Mouse (Mus musculus) hindbrain, embryonic 11.5 days (tissue): ENCODE data around the gene Gltp. TPM values are rescaled to one million over a fixed set of nuclear protein-coding genes. Genes with fewer than 3 reads are reported as not detected.

Experiments used
- ATAC-seq: fragments of 200-750 bp; cut with Nextera tagmentation; 2 replicates; pipeline ENCODE4 v1.8.0; 2017; ENCODE audit warnings: mild to moderate bottlenecking, moderate TSS enrichment, moderate library complexity; ENCODE audit not compliant: low FRiP score
- DNase-seq: peaks from one replicate; pipeline ENCODE4 v3.0.0-alpha.2; 2015; ENCODE audit warnings: low spot score
- H3K27ac ChIP-seq: fragments of 300-500 bp; sonication (generic); 2 replicates; pipeline ENCODE4 v1.5.1; 2014; ENCODE audit warnings: mild to moderate bottlenecking, low read depth, low read length
- H3K27me3 ChIP-seq: fragments of 300-500 bp; sonication (generic); 2 replicates; pipeline ENCODE4 v1.6.1; 2014; ENCODE audit warnings: mild to moderate bottlenecking, low read length, moderate library complexity, mixed read lengths; ENCODE audit not compliant: control insufficient read depth, insufficient read depth
- H3K36me3 ChIP-seq: fragments of 300-500 bp; sonication (generic); 2 replicates; pipeline ENCODE4 v1.6.1; 2014; ENCODE audit warnings: mild to moderate bottlenecking, low read length, moderate library complexity, mixed read lengths; ENCODE audit not compliant: control insufficient read depth, insufficient read depth
- H3K4me1 ChIP-seq: fragments of 300-500 bp; sonication (generic); replicated peaks from 2 replicates; pipeline ENCODE4 v1.6.1; 2014; ENCODE audit warnings: low read length, mixed read lengths; ENCODE audit not compliant: control insufficient read depth, insufficient read depth
- H3K4me2 ChIP-seq: fragments of 300-500 bp; sonication (generic); replicated peaks from 2 replicates; pipeline ENCODE4 v1.6.1; 2014; ENCODE audit warnings: mild to moderate bottlenecking, low read depth, low read length
- H3K4me3 ChIP-seq: fragments of 300-500 bp; sonication (generic); 2 replicates; pipeline ENCODE4 v1.5.1; 2014; ENCODE audit warnings: low read depth, low read length
- H3K9ac ChIP-seq: fragments of 300-500 bp; sonication (generic); 2 replicates; pipeline ENCODE4 v1.6.1; 2014; ENCODE audit warnings: low read depth, low read length
- H3K9me3 ChIP-seq: fragments of 300-500 bp; sonication (generic); 2 replicates; pipeline ENCODE4 v1.6.1; 2016; ENCODE audit warnings: low read length; ENCODE audit not compliant: control insufficient read depth
- WGBS: fragments of 180-500 bp; shearing (Covaris S2); extraction: QIAGEN DNeasy Blood & Tissue Kit; methylation state at CpG from one replicate; pipeline ENCODE4 v1.1.7; 2014; 5-methylcytosine and 5-hydroxymethylcytosine counted together
- polyA plus RNA-seq: library from polyadenylated mRNA; unstranded; fragments of >200 nt; fragmentation: Nextera tagmentation; extraction: Ambion mirVana; gene quantifications from 2 replicates; pipeline ENCODE4 v1.2.1, GENCODE M21; 2014

The Gltp gene
- polyA plus RNA-seq, 1 experiment from 2014 or later: 64.4 TPM

DNA sequence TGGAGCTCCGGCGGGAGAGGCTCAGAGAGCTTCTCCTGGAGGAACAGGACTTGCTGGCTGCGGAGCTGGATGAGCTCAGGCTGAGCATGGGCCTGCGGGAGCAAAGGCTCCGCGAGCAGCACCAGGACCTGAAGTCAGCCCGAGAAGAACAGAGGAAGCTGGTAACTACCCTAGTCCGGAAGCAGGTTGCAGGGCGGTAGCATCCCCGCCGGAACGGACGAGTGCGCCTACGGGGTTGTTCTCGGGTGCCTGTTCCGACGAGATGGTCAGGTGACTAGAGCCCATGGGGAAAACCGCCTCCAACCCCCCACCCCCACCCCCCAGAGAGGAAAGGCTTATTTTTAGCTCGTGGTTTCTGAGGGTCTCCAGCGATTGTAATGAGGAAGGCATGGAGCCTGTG, 18.6 kb upstream of the Gltp start:
- DNase-seq: no peak
- Histone ChIP-seq H3K4me3 (no peak overlapping the region), H3K27me3 (no peaks in the 10 kb centered on the region), H3K9me3 (no peaks in the 10 kb centered on the region), H3K4me2 (no peak overlapping the region), H3K9ac (no peak overlapping the region), H3K4me1 (no peaks in the 10 kb centered on the region; the same call in 1 of the 2 replicates), H3K36me3 (0 out of 2 replicates have a peak, but pooled peaks cover 4% of the 10 kb centered on the region), H3K27ac (no peak overlapping the region)
- 94% methylated on average over 21 of the region's 21 CpGs for WGBS
- ATAC-seq: no peak

DNA sequence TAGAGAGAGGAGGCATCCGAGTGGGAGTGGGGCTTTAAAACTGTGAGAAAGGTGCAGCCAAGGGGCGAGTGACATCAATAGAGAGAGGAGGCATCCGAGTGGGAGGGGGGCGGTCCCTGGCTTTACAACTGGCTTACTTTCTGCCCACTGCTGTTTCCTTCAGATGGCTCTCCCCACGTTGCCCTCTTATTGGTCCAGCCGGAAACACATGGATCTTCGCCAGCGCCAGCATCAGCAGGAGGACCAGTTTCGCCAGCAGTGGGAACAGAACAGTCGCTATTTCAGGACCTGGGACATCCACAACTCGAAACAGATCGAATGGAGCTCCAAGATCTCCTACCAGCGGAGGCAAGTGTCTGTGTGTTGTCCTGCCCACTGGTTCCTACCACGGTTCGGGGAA, 17.7 kb upstream of the Gltp start:
- Histone ChIP-seq H3K36me3 (0 out of 2 replicates have a peak, but pooled peaks cover 2% of the 10 kb centered on the region), H3K27me3 (no peaks in the 10 kb centered on the region), H3K9ac (peak overlapping the region; percentile 74; the same call in 1 of the 2 replicates), H3K9me3 (no peaks in the 10 kb centered on the region), H3K27ac (no peak overlapping the region), H3K4me3 (peak overlapping the region; percentile 61), H3K4me2 (peak overlapping the region; percentile 48), H3K4me1 (no peaks in the 10 kb centered on the region; the same call in 1 of the 2 replicates)
- 56% methylated on average over 15 of the region's 15 CpGs for WGBS
- DNase-seq (no peak), ATAC-seq (no peak)

DNA sequence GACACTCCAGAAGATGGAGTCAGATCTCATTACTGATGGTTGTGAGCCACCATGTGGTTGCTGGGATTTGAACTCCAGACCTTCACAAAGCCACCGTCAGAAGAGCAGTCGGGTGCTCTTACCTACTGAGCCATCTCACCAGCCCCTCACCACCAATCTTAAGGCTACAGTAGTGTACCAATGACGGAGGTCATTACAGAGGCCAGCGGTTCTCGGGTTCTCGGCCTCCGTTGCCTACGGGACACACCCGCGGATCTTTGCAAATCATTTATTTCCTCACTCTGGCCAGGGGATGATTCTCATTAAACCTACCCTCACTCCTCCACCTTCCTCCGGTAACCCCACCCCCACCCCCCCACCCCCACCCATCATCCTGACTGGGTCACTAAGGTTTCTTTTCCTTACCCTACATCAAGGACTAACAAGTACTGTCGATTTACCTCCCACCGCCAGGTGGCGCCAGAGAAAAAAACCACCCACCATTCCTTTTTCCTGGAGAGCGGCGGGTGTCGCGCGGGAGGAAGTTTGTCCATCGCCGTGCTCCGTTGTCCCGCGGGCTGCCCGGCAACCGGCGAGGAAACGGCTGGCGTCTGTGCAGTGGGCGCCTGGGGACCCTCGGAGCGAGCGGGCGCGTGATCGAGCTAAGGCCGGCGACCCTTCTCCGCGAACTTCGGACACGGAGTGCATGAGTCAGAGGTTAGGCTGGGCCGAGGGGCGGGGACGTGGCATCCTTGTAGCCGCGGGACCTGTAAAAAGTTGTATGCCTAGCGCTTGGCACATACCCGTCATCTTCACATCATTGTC, 16.7 kb upstream of the Gltp start, which contains the start of gene Tchp:
Gene Tchp, plus strand, starts transcription at position 496 of the 804 bp plus-strand sequence.
- H3K4me3 ChIP-seq: peak within 1 kb of the TSS; percentile 61
- no peak within 1 kb of the TSS for H3K27ac ChIP-seq
- WGBS: 4% methylated on average over 47 of the region's 49 CpGs
- no peaks in the 10 kb centered on the region; the same call in 1 of the 2 replicates for H3K4me1 ChIP-seq
- peak within 1 kb of the TSS; percentile 74 for H3K9ac ChIP-seq
- ATAC-seq: peak; percentile 85
- peak; percentile 98 for DNase-seq
- peak within 1 kb of the TSS; percentile 48 for H3K4me2 ChIP-seq
- no peaks in the 10 kb centered on the region for H3K9me3 ChIP-seq
- H3K27me3 ChIP-seq: no peaks in the 10 kb centered on the region
- no peaks in the 10 kb centered on the region for H3K36me3 ChIP-seq

DNA sequence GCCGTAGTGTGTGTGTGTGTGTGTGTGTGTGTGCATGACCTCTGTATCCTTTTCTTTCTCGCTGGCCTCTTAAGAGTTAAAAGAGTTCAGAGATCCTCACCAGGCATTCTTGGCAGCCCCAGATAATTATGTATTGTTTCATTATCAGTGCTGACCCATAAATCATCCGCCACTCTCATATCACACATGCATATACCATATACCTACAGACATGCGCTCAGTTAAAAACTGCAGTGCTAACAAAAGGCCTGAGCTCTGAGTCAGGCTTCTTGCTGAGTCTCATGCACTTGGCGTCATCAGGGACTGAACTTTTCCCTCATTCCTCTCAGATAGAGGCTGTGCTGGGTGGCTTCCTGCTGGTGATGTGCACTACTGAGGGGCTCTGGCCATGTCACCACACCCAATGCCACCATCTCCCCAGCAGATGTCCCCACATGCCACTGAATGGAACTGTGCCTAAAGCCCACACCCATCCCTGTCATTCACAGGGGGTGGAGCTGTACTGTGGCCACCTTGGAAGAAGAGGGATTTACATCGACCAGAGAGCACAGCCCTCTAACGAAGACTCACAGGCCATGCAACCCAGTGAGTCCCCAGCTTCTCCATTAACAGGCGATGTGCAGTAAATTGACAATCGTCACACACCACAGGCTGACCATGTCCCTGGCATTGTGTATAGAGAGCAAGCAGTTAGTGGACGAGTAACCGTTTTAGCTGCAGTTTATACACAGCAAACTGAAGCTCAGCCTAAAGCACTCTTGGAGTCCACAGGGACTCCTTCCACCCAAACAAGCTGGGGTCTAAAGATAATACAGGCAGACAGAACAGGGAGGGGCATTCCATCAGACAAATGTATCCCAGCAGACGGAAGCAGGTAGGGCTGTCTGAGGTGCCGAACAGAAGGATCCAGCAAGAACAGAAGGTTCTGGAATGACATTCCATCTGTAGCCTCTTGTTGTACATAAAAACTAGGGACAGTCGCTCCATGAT, 11.9 kb upstream of the Gltp start:
- Histone ChIP-seq H3K27me3 (no peaks in the 10 kb centered on the region), H3K36me3 (no peaks in the 10 kb centered on the region), H3K4me1 (no peaks in the 10 kb centered on the region), H3K4me2 (no peak overlapping the region), H3K27ac (no peak overlapping the region), H3K9ac (no peak overlapping the region), H3K9me3 (no peaks in the 10 kb centered on the region), H3K4me3 (no peak overlapping the region)
- DNase-seq (peak; percentile 26), ATAC-seq (0 out of 2 replicates have a peak, but pooled peaks have one; percentile 35)
- 64% methylated on average over 14 of the region's 14 CpGs for WGBS

DNA sequence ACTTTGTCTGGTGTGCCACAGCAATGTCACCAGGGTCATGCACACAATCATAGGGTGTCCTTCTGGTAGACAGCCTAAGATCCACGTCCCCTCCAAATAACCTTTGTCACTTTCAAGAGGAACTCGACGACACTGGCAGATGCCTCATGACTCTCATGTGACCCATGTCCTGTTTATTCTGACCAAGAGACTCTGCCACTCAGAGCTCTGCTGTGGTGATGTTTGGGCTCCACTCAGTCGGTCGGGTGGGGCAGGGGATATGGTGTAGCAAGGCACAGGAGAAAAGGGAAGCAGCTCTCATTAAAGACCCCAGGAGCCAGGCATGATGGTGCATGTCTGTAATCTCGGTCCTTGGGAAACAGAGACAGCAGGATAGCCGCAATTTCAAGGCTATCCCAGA, 8.2 kb upstream of the Gltp start:
- H3K36me3 ChIP-seq: no peaks in the 10 kb centered on the region
- H3K9ac ChIP-seq: no peak overlapping the region
- no peaks in the 10 kb centered on the region for H3K27me3 ChIP-seq
- no peak overlapping the region for H3K4me3 ChIP-seq
- ATAC-seq (no peak), DNase-seq (no peak)
- H3K4me1 ChIP-seq: no peaks in the 10 kb centered on the region
- no peak overlapping the region for H3K27ac ChIP-seq
- WGBS: 76% methylated on average over 7 of the region's 7 CpGs
- no peak overlapping the region for H3K4me2 ChIP-seq
- no peaks in the 10 kb centered on the region for H3K9me3 ChIP-seq

DNA sequence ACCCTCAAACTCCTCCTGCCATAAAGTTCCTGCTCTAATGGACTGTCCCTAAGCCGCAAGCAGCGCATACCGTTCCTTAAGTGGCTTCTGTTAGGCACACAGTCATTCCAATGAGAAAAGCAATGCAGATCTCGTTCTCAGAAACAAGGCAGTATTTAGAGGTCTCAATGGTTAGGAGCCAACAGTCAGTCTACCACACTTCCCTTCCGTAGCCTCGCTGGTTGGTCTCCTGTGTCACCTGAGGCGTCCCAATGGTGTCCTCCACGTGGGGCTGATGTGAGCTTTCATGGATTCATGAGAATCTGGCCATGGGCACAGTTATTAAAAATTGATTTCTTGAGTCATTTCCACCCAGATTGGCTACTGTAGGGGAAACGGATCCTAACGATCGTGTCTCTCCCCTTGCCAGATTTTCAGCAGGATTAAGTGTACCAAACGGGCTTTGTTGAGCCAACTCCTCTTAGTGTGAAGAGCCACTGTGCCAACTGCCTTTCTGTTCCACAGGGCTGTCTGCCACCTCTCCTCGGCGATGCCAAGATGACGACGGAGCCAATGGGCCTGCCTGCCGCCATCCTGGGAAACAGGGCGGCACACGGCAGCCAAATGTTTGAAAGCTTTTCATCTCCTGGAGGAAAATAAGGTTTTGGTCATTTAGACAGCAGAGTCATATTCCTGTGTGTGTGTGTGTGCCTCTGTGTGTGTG, 7.4 kb upstream of the Gltp start:
- Histone ChIP-seq H3K9me3 (no peaks in the 10 kb centered on the region), H3K9ac (no peak overlapping the region), H3K36me3 (no peaks in the 10 kb centered on the region), H3K4me3 (no peak overlapping the region), H3K4me2 (no peak overlapping the region), H3K4me1 (no peaks in the 10 kb centered on the region), H3K27ac (no peak overlapping the region), H3K27me3 (no peaks in the 10 kb centered on the region)
- no peak for DNase-seq
- WGBS: 91% methylated on average over 19 of the region's 19 CpGs
- no peak for ATAC-seq

DNA sequence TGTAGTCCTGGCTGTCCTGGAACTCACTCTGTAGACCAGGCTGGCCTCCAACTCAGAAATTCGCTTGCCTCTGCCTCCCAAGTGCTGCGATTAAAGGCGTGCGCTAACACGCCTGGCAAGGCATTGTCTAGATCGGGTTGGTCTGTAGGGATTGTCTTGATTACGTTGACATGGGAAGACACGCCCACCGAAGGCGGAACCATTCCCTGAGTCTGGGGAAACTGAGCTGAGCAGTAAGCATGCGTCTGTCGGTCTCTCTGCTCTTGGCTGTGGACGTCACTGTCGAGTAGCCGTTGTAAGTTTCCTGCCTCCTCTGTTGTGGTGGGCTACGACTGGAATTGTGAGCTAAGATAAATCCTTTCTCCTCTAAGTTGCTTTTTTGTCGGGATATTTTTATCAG, 6.2 kb upstream of the Gltp start:
- Histone ChIP-seq H3K27me3 (no peaks in the 10 kb centered on the region), H3K27ac (no peak overlapping the region), H3K4me2 (no peak overlapping the region), H3K9me3 (no peaks in the 10 kb centered on the region), H3K36me3 (no peaks in the 10 kb centered on the region), H3K9ac (no peak overlapping the region), H3K4me3 (no peak overlapping the region), H3K4me1 (no peaks in the 10 kb centered on the region)
- WGBS: 81% methylated on average over 17 of the region's 17 CpGs
- DNase-seq (no peak), ATAC-seq (no peak)

DNA sequence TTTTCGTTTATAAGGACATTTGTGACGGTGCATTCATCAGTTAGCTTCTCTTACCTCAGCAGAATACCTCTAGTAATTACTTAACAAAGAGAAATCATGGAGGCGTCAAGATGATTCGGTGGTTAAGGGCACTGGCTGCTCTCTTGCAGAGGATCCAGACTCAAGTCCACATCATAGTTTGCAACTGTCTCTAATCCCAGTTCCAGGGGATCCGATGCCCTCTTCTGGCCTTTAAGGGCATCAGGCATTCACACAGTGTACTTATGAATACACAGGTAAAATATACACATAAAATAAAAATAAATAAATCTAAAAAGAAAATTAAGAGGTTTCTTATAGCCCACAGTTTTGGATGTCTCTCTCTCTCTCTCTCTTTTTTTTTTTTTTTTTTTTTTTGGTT, 5.0 kb upstream of the Gltp start:
- Histone ChIP-seq H3K4me2 (no peak overlapping the region), H3K9ac (no peak overlapping the region), H3K27ac (no peak overlapping the region), H3K4me1 (no peaks in the 10 kb centered on the region), H3K4me3 (no peak overlapping the region), H3K27me3 (no peaks in the 10 kb centered on the region), H3K9me3 (no peaks in the 10 kb centered on the region), H3K36me3 (no peaks in the 10 kb centered on the region)
- 75% methylated on average over 5 of the region's 5 CpGs for WGBS
- DNase-seq (no peak), ATAC-seq (no peak)
